Mouse (Mus musculus): ENCODE measurements around the gene Anks1.
"Not testable (repeated sequence)": the region's sequence is repeated elsewhere in the genome, so short reads cannot be mapped to it uniquely, and the experiment has no call there.

Anks1 gene

DNA sequence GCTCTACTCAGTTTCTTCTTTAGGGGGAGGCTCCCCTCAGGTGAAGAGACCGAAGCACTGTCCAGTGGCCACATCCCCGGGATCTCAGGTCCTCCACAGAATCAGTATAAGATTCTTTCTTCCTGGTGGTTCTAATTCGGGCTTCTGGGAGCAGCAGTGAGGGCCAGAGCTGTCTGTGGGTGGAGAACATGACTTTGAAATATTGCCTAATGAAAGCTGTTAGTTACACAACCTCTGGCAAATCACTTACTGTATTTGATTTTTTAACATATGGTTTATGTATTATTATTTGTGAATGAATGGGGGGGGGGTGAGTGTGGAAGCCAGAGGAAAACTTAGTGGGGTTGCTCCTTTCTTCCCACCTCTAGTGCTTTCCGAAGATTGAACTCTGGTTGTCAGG lies 22.7 kb downstream of the Anks1 start:
- no peak for DNase-seq (ENCODE audit: low spot score in 2 of 2)

DNA sequence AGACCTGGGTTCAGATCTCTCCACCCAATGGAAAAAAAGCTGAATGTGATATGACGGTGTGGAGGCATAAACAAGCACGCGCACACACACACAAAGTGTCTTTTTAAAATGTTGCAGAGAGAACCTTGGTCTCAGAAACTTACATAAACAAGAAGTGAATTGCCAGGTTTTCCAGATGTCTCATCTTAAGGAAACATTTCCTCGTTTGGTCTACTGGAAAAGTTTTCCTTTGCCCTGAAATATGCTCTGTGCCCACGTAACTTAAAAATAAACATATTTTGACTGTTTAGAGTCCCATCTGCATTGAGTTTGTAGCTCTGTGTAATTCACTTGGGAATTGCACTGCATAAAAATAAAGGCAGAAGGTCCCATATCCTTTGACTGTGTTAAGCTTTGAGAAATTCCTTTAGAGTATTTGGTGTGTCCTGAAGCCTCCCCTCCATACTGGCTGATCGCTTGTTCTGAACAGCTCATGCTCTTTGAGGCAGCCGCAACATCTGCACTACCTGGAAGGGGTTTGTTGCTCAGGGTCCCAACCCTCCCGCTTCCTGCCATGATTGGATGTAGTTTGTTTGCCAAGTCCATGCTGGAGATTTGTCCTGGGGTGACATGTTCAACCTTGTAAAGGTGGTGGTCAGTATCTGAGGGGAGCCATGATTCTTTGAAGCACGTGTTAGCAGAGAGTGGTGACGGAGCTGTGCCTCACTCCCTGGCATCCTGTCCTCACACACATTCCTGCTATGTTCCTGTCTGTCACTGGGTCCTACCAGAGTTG lies 25.2 kb downstream of the Anks1 start:
- DNase-seq (ENCODE audit: low spot score in 2 of 2): no peak

GRCm38 (mm10) chr17:27935091-27935490 lies 26.0 kb downstream of the Anks1 start:
- DNase-seq (ENCODE audit: low spot score in 2 of 2): no peak

GRCm38 (mm10) chr17:27937054-27937615 lies 28.0 kb downstream of the Anks1 start:
- DNase-seq (ENCODE audit: low spot score in 2 of 2): no peak

GRCm38 (mm10) chr17:27938121-27938754 lies 29.1 kb downstream of the Anks1 start:
- no peak for DNase-seq (ENCODE audit: low spot score in 2 of 2)

DNA sequence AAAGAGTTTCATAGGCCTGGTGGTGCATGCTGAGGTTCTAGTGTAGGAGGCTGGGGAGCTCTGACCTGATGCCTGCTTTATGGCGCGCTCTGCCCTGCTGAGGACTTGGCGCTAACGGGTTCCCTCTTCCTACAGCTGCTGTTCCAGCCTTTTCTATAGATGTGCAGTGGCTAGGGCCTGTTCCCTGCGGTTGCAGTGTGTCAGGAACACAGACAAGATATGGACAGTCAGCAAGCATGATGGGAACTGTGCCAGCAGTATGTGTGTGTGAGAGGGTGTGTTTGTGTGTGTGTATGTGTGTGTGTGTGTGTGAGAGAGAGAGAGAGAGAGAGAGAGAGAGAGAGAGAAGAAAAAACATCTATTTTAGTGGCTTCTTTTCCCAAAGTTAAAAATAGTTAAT lies 29.9 kb downstream of the Anks1 start:
- no peak for DNase-seq (ENCODE audit: low spot score in 2 of 2)

- DNase-seq (ENCODE audit: low spot score in 2 of 2): no peak
Observed at GRCm38 (mm10) chr17:27940352-27940751, 31.2 kb downstream of the Anks1 start.

- DNase-seq (ENCODE audit: low spot score in 2 of 2): no peak
Observed at GRCm38 (mm10) chr17:27941178-27941577, 32.1 kb downstream of the Anks1 start.

DNA sequence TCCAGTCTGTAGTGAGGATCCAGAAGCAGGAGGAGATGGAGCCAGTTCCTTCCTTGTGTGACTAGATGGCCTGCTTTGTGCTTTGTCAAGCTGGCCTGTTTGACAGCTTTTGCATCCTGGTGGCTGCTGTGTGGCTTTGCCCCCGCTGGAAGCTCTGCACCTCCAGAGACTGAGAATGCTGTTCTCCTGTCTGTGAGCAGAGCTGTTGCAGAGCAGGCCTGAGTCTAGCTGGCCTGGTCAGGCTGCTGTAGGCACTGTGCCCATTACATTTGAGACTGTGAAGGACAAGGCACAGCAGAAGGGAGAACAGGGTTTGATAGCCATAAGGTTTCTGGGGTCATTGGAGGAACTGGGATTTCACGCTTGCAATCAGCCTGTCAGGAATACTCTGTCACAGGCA lies 32.6 kb downstream of the Anks1 start:
- DNase-seq (ENCODE audit: low spot score in 2 of 2): no peak

DNA sequence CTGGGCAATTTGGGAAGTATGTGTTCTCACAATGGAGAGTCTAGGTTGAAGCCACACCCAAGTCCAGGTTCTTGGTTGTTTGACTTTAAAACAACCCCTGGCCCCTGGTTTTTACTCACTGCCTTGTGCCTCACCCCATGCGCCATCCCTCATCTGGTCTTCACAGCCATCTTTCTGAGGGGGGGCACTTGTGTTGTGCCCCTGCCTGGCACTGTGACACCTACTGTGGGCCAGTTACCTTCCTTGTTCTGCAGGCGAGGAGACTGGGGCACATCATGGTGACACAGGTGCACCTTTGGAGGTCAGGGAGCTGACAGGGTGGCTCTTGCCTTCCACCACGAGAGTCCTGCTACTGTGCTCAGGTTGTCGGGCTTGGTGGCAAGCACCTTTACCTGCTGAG lies 33.0 kb downstream of the Anks1 start:
- no peak for DNase-seq (ENCODE audit: low spot score in 2 of 2)

- DNase-seq (ENCODE audit: low spot score in 2 of 2): no peak
Observed at GRCm38 (mm10) chr17:27945546-27946216, 36.6 kb downstream of the Anks1 start.

GRCm38 (mm10) chr17:27946371-27946770 lies 37.3 kb downstream of the Anks1 start:
- no peak for DNase-seq (ENCODE audit: low spot score in 2 of 2)

DNA sequence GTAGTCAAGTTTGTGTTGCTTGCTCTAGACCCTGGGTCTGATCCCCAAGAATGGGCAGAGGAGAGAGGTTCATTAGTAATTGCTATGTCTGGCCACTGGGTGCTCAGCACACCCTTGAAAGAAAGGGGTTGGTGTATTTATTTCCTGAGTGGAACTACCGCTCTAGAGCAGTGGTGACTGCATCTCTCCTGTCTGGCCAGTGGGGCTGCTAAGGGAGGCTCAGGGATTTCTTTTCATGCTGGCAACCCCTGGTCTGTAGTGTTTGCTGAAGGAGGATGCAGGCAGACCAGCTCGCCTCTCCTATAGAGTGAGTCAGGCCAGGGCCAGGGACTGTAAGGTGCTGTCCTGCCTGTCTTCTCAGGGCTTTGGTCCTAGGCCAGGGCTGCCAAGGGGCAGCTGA lies 38.0 kb downstream of the Anks1 start:
- DNase-seq (ENCODE audit: low spot score in 2 of 2): no peak

DNA sequence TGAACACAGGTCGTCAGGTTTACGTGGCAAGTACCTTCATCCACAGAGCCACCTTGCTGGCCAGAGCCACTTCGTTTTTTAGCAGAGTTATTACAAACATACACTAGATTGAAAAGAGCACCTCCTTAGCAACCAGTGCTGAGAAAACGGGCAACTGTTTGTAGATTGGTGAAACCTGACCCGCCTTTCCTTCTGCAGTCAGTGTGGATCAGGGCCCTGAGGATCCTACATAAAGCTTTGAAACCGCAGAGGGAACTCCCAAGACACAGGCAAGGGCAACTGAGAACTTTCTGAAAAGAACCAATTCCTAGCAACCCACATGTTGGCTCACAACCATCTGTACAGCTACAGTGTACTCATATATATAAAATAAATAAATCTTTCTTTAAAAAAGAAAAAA lies 44.0 kb downstream of the Anks1 start:
- no peak for DNase-seq (ENCODE audit: low spot score in 2 of 2)

- DNase-seq (ENCODE audit: low spot score in 2 of 2): no peak
Observed at GRCm38 (mm10) chr17:27954629-27955402, 45.7 kb downstream of the Anks1 start.

GRCm38 (mm10) chr17:27957649-27958048 lies 48.5 kb downstream of the Anks1 start:
- no peak for DNase-seq (ENCODE audit: low spot score in 2 of 2)

DNA sequence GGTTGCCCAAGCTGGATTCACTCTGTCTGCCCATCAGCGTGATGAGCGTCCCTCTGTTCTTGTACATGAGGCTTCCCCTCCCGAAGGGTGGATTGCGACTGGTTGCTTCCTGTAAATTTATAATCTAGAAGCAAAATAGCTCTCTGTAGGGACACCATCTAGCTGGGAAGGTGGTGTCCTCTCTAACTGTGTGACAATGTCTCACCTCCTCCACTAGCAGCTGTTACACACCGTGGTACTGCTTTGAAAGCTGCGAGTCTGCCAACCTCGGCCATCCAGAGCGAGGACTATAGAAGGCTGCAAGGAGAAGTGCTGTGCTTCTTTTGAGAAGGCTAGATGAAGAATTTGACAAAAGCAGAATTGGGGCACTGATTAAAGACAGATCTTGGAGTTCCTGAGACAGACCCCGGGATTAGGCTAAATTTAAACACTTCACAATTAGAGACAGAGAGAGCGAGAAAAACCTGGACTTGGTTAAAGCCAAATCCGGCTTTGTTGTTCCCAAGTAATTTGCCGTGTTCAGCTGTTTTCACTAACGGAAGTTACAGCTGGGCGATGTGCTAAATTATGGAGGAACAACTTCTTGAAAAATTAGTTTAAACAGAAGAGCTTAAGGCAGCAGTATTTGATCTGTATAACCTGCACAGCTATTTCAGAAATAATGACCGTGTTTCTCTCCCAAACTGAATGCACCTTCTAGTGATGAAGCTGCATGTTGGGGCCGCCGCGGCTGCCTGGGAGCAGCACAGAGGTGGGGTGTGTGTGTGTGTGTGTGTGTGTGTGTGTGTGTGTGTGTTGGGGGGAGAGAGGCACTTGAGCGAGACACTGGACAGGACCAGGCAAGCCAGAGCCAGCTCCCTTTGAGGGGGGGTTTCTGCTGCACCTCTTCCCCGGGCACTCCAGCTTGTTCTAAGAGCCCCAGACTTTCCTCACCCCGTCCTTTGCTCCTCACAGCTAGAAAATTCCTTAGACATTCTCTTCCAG lies 51.3 kb downstream of the Anks1 start:
- DNase-seq (ENCODE audit: low spot score in 2 of 2): no peak

- not testable (repeated sequence) for DNase-seq (ENCODE audit: low spot score in 2 of 2)
Observed at GRCm38 (mm10) chr17:27963120-27963519, 54.0 kb downstream of the Anks1 start.

DNA sequence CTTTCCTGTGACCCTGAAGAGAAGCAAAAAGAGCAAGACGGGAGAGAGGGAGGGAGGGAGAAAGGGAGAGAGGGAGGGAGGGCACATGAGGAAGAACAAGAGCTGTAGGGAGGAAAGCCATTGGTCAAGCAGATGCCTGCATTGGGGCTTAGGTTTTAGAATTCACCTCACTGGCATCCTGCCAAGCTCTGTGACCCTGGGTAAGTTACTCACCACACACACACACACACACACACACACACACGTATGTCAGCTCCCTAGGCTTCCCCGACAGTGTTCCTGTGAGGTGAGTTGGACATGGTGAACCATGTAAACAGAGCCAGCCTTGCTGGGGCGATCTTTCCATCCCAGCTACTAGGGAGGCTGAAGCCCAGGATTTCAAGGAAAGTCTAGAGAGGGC lies 55.5 kb downstream of the Anks1 start:
- no peak for DNase-seq (ENCODE audit: low spot score in 2 of 2)

DNA sequence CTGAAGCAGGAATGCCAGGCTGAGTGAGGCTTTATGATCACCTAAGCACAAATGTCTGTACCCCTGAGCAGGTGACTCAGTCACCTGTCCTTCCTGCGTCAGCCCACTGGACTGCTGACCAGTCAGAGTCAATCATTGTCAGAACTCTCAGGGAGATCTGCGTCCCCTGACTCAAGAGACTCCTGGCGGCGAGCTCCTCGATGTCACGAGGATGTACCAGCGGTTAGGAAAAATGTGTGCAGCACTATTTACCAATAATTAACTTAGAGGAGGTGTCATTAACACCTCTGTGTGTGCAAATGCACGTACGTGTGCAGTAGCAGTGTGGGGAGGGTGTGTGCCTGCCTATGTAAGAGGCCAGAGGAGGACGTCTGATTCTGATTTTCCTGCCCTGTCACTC lies 56.2 kb downstream of the Anks1 start:
- no peak for DNase-seq (ENCODE audit: low spot score in 2 of 2)

GRCm38 (mm10) chr17:27966056-27966455 lies 57.0 kb downstream of the Anks1 start:
- DNase-seq (ENCODE audit: low spot score in 2 of 2): no peak
